Mouse (Mus musculus): Measurements from ENCODE around the gene Tysnd1. TPM values are rescaled to one million over a fixed set of nuclear protein-coding genes. Genes with fewer than 3 reads are reported as not detected.

Gene Tysnd1
- polyA plus RNA-seq, 1 experiment from 2014 or later, result 18.3 TPM

GRCm38 (mm10) chr10:61680015-61680913 is 15.1 kb upstream of the Tysnd1 start, which contains the start of gene Sar1a:
Sar1a (plus strand) TSS chr10:61680299.
- peak within 1 kb of the TSS; percentile 95 for H3K4me3 ChIP-seq (ENCODE audit: low read depth, low read length)
- H3K9me3 ChIP-seq (ENCODE audit: low read length), result no peaks in the 10 kb centered on the region
- ATAC-seq, result peak; percentile 100
- no peaks in the 10 kb centered on the region for H3K27me3 ChIP-seq (replicated peaks; ENCODE audit: insufficient read depth, low read length)
- peak within 1 kb of the TSS; percentile 60 for H3K4me2 ChIP-seq (replicated peaks; ENCODE audit: low read depth, low read length)
- no peaks in the 10 kb centered on the region for H3K36me3 ChIP-seq (ENCODE audit: insufficient read depth, low read length)
- TF ChIP-seq CTCF (IDR thresholded peaks at IDR 0.05) (no peak), EP300 (IDR thresholded peaks at IDR 0.05) (no peak)
- peaks cover 11% of the 10 kb centered on the region; the same call in 1 of the 2 replicates for H3K4me1 ChIP-seq (ENCODE audit: insufficient read depth, low read depth, low read length)
- peak within 1 kb of the TSS; percentile 92 for H3K27ac ChIP-seq (ENCODE audit: low read length)
- whole genome bisulfite sequencing, result 2% methylated on average over 67 of the region's 84 CpGs
- DNase-seq (ENCODE audit: low spot score), result peak; percentile 98
- peak within 1 kb of the TSS; percentile 92 for H3K9ac ChIP-seq (replicated peaks; ENCODE audit: low read depth)

GRCm38 (mm10) chr10:61689405-61689804 is 5.9 kb upstream of the Tysnd1 start:
- Histone ChIP-seq H3K27ac (ENCODE audit: low read length) (no peak overlapping the region), H3K27me3 (replicated peaks; ENCODE audit: insufficient read depth, low read length) (no peaks in the 10 kb centered on the region), H3K9me3 (ENCODE audit: low read length) (no peaks in the 10 kb centered on the region), H3K36me3 (ENCODE audit: insufficient read depth, low read length) (peaks cover 56% of the 10 kb centered on the region), H3K4me2 (replicated peaks; ENCODE audit: low read depth, low read length) (no peak overlapping the region), H3K9ac (replicated peaks; ENCODE audit: low read depth) (no peak overlapping the region), H3K4me1 (ENCODE audit: insufficient read depth, low read depth, low read length) (no peaks in the 10 kb centered on the region), H3K4me3 (ENCODE audit: low read depth, low read length) (no peak overlapping the region)
- TF ChIP-seq EP300 (IDR thresholded peaks at IDR 0.05) (no peak), CTCF (IDR thresholded peaks at IDR 0.05) (no peak)
- ATAC-seq (no peak), DNase-seq (ENCODE audit: low spot score) (no peak)
- 82% methylated on average over 8 of the region's 8 CpGs for WGBS

- DNase-seq (ENCODE audit: low spot score), result no peak
- TF ChIP-seq CTCF (IDR thresholded peaks at IDR 0.05), result no peak
- TF ChIP-seq EP300 (IDR thresholded peaks at IDR 0.05), result no peak
- Histone ChIP-seq H3K27ac (ENCODE audit: low read length) (no peak overlapping the region), H3K4me3 (ENCODE audit: low read depth, low read length) (no peak overlapping the region), H3K4me2 (replicated peaks; ENCODE audit: low read depth, low read length) (no peak overlapping the region), H3K9me3 (ENCODE audit: low read length) (no peaks in the 10 kb centered on the region), H3K36me3 (ENCODE audit: insufficient read depth, low read length) (peaks cover 34% of the 10 kb centered on the region), H3K9ac (replicated peaks; ENCODE audit: low read depth) (no peak overlapping the region), H3K4me1 (ENCODE audit: insufficient read depth, low read depth, low read length) (peaks cover 8% of the 10 kb centered on the region; the same call in 1 of the 2 replicates), H3K27me3 (replicated peaks; ENCODE audit: insufficient read depth, low read length) (no peaks in the 10 kb centered on the region)
- ATAC-seq, result no peak
- 70% methylated on average over 4 of the region's 4 CpGs for WGBS
Observed at GRCm38 (mm10) chr10:61693563-61693962, 1.8 kb upstream of the Tysnd1 start.

GRCm38 (mm10) chr10:61695703-61696559 is 617 bp downstream of the Tysnd1 start:
- H3K27me3 ChIP-seq (replicated peaks; ENCODE audit: insufficient read depth, low read length), result no peaks in the 10 kb centered on the region
- DNase-seq (ENCODE audit: low spot score), result peak; percentile 11
- no peaks in the 10 kb centered on the region for H3K9me3 ChIP-seq (ENCODE audit: low read length)
- ATAC-seq, result peak; percentile 52
- H3K9ac ChIP-seq (replicated peaks; ENCODE audit: low read depth), result peak overlapping the region; percentile 66
- peak overlapping the region; percentile 100 for H3K4me2 ChIP-seq (replicated peaks; ENCODE audit: low read depth, low read length)
- H3K4me1 ChIP-seq (ENCODE audit: insufficient read depth, low read depth, low read length), result peaks cover 8% of the 10 kb centered on the region; the same call in 1 of the 2 replicates
- no peak overlapping the region for H3K27ac ChIP-seq (ENCODE audit: low read length)
- peak overlapping the region; percentile 93 for H3K4me3 ChIP-seq (ENCODE audit: low read depth, low read length)
- WGBS, result 2% methylated on average over 81 of the region's 111 CpGs
- H3K36me3 ChIP-seq (ENCODE audit: insufficient read depth, low read length), result peaks cover 17% of the 10 kb centered on the region; the same call in 1 of the 2 replicates
- TF ChIP-seq EP300 (IDR thresholded peaks at IDR 0.05) (no peak), CTCF (IDR thresholded peaks at IDR 0.05) (0 out of 2 replicates have a peak, but pooled peaks have one; percentile 1)

- Histone ChIP-seq H3K36me3 (ENCODE audit: insufficient read depth, low read length) (peaks cover 17% of the 10 kb centered on the region; the same call in 1 of the 2 replicates), H3K4me3 (ENCODE audit: low read depth, low read length) (peak overlapping the region; percentile 93), H3K27me3 (replicated peaks; ENCODE audit: insufficient read depth, low read length) (no peaks in the 10 kb centered on the region), H3K27ac (ENCODE audit: low read length) (no peak overlapping the region), H3K9me3 (ENCODE audit: low read length) (no peaks in the 10 kb centered on the region), H3K9ac (replicated peaks; ENCODE audit: low read depth) (peak overlapping the region; percentile 66), H3K4me1 (ENCODE audit: insufficient read depth, low read depth, low read length) (peaks cover 8% of the 10 kb centered on the region; the same call in 1 of the 2 replicates), H3K4me2 (replicated peaks; ENCODE audit: low read depth, low read length) (peak overlapping the region; percentile 100)
- ATAC-seq, result no peak
- TF ChIP-seq CTCF (IDR thresholded peaks at IDR 0.05) (no peak), EP300 (IDR thresholded peaks at IDR 0.05) (no peak)
- no peak for DNase-seq (ENCODE audit: low spot score)
- 7% methylated on average over 18 of the region's 19 CpGs for WGBS
Observed at GRCm38 (mm10) chr10:61696560-61696823, 1.2 kb downstream of the Tysnd1 start.

- ATAC-seq, result no peak
- Histone ChIP-seq H3K27me3 (replicated peaks; ENCODE audit: insufficient read depth, low read length) (no peaks in the 10 kb centered on the region), H3K4me3 (ENCODE audit: low read depth, low read length) (no peak overlapping the region), H3K4me2 (replicated peaks; ENCODE audit: low read depth, low read length) (peak overlapping the region; percentile 100), H3K9ac (replicated peaks; ENCODE audit: low read depth) (no peak overlapping the region), H3K4me1 (ENCODE audit: insufficient read depth, low read depth, low read length) (peaks cover 8% of the 10 kb centered on the region; the same call in 1 of the 2 replicates), H3K36me3 (ENCODE audit: insufficient read depth, low read length) (peaks cover 13% of the 10 kb centered on the region; the same call in 1 of the 2 replicates), H3K9me3 (ENCODE audit: low read length) (no peaks in the 10 kb centered on the region), H3K27ac (ENCODE audit: low read length) (no peak overlapping the region)
- DNase-seq (ENCODE audit: low spot score), result no peak
- TF ChIP-seq EP300 (IDR thresholded peaks at IDR 0.05), result no peak
- TF ChIP-seq CTCF (IDR thresholded peaks at IDR 0.05), result no peak
- 70% methylated on average over 2 of the region's 2 CpGs for WGBS
Observed at GRCm38 (mm10) chr10:61697028-61697427, 1.7 kb downstream of the Tysnd1 start.
